Mouse (Mus musculus) heart, postnatal 14 days (tissue): ENCODE results near the gene Tmco3. TPM values are rescaled to one million over a fixed set of nuclear protein-coding genes. Genes with fewer than 3 reads are reported as not detected.

ENCODE experiments used
- DNase-seq, 2 experiments: peaks; one replicate each; pipeline ENCODE4 v3.0.0; 2021 to 2022
- intact Hi-C: fragments of 180-260 bp; cut with DNase I; formaldehyde crosslinking; loops from one replicate; pipeline ENCODE4 v1.15.1; 2025
- total RNA-seq, 2 experiments: library from RNA; stranded (reverse); gene quantifications; 2 replicates each; pipeline ENCODE4 v1.2.3; 2021

Gene Tmco3
- total RNA-seq, 2 experiments from 2014 or later: 22.0 to 26.6 TPM

DNA sequence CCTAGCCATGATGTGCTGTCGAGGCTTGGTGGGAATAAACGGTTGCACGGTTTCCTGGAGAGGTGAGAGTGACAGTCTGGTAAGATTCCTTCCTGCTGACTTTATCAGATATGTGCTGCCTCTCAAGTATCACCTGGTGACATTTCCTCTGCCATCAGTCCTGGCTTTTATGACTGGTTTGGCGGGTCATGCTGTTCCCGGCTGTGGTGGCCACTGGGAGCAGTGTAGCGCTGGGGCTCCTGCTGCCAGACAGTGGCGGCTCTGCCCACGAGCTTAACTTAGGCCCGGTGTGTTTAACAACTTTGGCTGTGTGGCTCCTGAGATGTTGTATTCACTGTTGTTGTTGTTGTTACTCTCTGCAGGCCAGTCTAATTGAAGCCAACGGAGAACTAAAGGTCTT is 68.7 kb downstream of the Tmco3 start:
- DNase-seq: no peak
- intact Hi-C loops: no loop called here

DNA sequence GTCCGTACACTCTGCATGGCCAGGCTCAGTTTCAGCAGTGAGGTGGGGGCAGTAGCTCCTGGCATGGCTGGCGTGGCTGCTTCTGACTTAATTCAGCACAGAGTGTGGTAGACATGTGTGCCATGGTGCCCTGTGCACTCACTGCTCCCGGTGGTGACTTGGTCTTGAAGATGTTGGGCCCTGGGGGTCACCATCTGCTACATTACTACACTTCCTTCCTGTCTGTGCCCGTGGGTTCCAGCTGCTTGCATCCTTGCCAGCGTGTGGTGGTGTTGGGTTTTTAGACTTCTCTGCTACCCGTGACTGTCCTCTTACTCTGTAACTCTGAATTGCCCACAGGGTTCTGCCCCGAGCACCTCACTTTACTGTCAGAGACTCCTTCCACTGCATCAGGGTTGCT is 72.2 kb downstream of the Tmco3 start:
- DNase-seq: no peak
- intact Hi-C loops: no loop called here

DNA sequence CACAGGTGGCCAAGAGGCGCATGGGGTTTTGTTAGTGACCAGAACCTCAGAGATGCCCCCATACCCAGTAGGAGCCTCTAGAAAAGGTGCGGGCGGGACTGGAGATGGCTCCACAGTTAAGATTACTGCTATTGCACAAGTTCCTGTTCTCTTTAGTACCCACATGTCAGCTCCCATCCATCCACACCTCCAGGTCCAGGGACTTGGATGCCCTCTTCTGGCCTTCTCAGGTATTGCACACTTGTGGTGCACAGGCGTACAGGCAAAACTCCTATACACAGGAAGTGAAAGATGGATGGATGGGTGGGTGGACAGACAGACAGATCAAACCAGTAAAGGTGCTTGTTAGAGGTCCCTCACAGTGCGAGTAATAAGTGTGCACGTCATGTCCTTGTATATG is 73.9 kb downstream of the Tmco3 start:
- no peak for DNase-seq
- intact Hi-C loops: no loop called here

Other genes with a start within 250 kb of the Tmco3 start
- gene Proz, start 227.3 kb upstream of the Tmco3 start, total RNA-seq: not detected
- gene Pcid2, start 182.7 kb upstream of the Tmco3 start, total RNA-seq: 10 to 100 TPM in 1 of 2 experiments, 1 to 10 TPM in 1; 8.8 to 10.7 TPM
- gene Cul4a, start 182.6 kb upstream of the Tmco3 start, total RNA-seq: 10 to 100 TPM; 78.0 to 78.3 TPM
- 100 to 1,000 TPM; 328 to 332 TPM for gene Lamp1, start 129.0 kb upstream of the Tmco3 start, total RNA-seq
- gene Grtp1, start 87.6 kb upstream of the Tmco3 start, total RNA-seq: 1 to 10 TPM; 2.8 to 2.9 TPM
- 100 to 1,000 TPM; 380 to 433 TPM for gene Adprhl1, start 34.0 kb upstream of the Tmco3 start, total RNA-seq
- gene Dcun1d2, start 59 bp upstream of the Tmco3 start, total RNA-seq: 10 to 100 TPM; 45.7 to 51.6 TPM
- gene Tfdp1, start 50.6 kb downstream of the Tmco3 start, total RNA-seq: 10 to 100 TPM; 40.4 to 45.5 TPM
- not detected for gene Atp4b, start 108.6 kb downstream of the Tmco3 start, total RNA-seq
- under 1 TPM; 0.02 to 0.05 TPM for gene Grk1, start 116.9 kb downstream of the Tmco3 start, total RNA-seq
- 10 to 100 TPM; 13.8 to 14.6 TPM for gene Tmem255b, start 147.0 kb downstream of the Tmco3 start, total RNA-seq
- gene Gas6, start 206.3 kb downstream of the Tmco3 start, total RNA-seq: 100 to 1,000 TPM; 121 to 122 TPM